Mouse (Mus musculus): ENCODE data around the gene Gm7879. TPM values are rescaled to one million over a fixed set of nuclear protein-coding genes. Genes with fewer than 3 reads are reported as not detected.
"Not testable (repeated sequence)": the region's sequence is repeated elsewhere in the genome, so short reads cannot be mapped to it uniquely, and the experiment has no call there.

Gm7879 gene
- total RNA-seq (2017) = 0.89 and 3.2 TPM in 2 replicates

DNA sequence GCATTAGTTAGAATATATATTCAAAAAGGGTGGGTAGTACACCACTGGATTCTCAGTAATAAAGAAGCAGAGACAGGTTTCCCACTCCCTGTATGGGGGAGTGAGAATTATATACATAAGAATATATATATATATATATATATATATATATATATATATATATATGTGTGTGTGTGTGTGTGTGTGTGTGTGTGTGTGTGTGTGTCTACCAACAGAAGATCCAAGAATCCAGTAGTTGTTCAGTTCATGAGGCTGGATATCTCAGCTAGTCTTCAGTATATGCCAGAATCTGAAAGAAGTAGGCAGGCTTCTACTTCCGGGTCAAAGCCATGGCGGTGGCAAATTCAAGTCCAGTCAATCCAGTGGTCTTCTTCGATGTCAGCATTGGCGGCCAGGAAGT, at the start of gene Gm7879:
Gene Gm7879, plus strand, starts transcription at position 301 of the 400 bp plus-strand sequence.
- not testable (repeated sequence) for ATAC-seq (replicated peaks in 1 of 2; ENCODE audit: insufficient read depth in 1 of 2, low FRiP score in 2 of 2, low TSS enrichment in 1 of 2, low read depth in 1 of 2, poor library complexity in 2 of 2, severe bottlenecking in 2 of 2)

DNA sequence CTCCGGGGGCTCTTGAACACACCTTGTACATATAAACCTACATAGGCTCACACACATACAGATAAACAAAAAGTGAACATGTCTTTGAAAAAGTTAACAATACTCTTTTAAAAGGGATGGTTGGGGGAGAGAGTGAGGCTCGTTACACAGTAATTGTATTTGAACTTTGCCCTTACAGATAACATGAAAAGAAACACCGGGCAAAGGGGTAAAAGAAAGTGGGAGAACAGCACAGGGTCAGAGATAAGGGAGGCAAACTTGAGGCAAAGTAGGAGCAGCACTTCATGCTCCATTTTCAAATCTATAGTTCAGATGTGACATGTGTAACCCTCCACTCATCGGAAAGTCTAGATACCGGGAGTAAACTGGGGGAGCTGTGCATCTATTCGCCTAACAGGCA, 49.3 kb upstream of the Gm7879 start:
- no peak for ATAC-seq (replicated peaks in 1 of 2; ENCODE audit: insufficient read depth in 1 of 2, low FRiP score in 2 of 2, low TSS enrichment in 1 of 2, low read depth in 1 of 2, poor library complexity in 2 of 2, severe bottlenecking in 2 of 2)

DNA sequence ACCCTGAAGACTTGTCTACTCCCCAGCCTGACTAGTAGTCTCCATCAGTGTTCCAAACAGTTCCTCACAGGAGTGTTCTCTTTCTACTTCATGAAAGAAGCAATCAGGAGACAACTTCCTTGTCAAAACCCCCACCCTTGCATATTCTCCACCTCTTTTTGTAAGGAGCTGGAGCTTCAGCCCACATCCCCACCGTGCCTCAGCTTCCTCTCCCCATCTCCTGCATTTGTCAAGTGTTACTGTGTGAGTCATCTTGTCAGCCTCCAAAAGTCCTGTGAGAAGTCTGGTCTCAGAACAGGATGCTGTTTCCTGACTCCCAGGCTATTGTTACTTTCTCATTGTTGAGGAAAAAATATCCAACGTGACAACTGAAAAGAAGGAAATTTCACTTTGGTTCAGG, 47.6 kb upstream of the Gm7879 start:
- no peak for ATAC-seq (replicated peaks in 1 of 2; ENCODE audit: insufficient read depth in 1 of 2, low FRiP score in 2 of 2, low TSS enrichment in 1 of 2, low read depth in 1 of 2, poor library complexity in 2 of 2, severe bottlenecking in 2 of 2)

DNA sequence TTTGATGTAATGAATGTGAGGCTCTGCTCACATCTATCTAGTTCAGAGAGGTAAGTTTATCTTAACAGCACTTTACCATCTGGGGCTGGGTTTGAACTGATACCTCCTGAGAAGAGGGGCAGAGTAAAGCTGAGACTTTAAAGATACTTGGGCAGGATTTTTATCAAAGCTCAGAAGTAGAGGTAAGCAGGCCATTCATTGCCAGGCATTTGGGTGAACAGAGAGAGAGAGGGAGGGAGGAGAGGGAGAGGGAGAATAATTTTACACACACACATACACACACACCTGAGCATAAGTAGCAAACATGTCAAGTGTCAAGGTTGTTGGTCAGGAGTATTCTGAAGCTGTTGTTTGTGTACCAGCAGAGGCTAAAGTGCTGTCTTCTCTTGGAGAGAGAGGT, 44.7 kb upstream of the Gm7879 start, which contains the start of gene Cd38:
Gene Cd38, plus strand, starts transcription at position 301 of the 400 bp plus-strand sequence.
- ATAC-seq (replicated peaks in 1 of 2; ENCODE audit: insufficient read depth in 1 of 2, low FRiP score in 2 of 2, low TSS enrichment in 1 of 2, low read depth in 1 of 2, poor library complexity in 2 of 2, severe bottlenecking in 2 of 2) = no peak

DNA sequence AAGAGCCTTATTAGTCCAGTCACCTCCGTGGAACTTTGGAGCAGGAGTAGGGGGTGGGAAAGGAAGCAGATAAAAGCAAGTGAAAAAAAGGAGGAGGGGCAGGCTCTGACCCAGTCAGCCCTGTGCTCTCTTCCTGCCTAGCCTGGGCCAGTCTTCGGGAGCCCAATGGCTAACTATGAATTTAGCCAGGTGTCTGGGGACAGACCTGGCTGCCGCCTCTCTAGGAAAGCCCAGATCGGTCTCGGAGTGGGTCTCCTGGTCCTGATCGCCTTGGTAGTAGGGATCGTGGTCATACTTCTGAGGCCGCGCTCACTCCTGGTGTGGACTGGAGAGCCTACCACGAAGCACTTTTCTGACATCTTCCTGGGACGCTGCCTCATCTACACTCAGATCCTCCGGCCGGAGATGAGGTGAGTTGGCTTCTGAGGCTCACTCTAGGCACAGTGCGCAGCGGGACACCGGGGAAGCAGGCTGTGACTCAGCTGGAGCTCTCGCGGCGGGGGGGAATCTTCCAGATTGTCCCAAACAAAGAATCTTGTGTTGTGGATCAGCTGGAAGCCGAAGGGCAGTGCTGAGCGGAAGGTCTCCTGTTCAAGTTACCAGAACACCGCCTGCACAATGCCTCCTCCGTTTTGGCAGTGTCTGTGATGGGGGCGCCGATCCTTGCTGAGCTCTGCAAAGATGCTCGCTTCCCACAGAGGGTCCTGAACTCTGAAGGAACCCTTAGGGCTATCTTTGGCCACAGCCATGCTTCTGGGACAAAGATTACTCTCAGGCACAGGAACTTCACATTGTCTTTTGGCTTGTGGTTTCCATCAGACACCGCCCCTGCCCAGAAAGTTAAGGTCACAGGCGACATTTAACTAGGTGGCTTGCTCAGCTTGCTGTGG, 44.0 kb upstream of the Gm7879 start:
- peak; percentile 44 to 67 for ATAC-seq (replicated peaks in 1 of 2; ENCODE audit: insufficient read depth in 1 of 2, low FRiP score in 2 of 2, low TSS enrichment in 1 of 2, low read depth in 1 of 2, poor library complexity in 2 of 2, severe bottlenecking in 2 of 2)

DNA sequence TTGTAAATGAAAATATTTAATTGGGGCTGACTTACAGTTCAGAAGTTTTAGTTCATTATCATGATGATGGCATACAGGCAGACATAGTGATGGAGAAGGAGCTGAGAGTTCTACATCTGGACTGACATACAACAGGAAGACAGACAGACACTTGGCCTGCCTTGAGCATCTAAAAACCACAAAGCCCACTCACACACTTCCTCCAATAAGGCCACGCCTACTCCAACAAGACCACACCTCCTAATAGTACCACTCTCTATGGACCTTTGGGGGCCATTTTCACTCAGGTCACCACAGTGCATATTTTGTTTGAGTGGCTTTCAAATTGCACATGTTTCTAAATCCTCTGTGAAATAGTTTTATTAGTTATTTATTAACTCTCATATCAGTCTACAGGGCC, 41.1 kb upstream of the Gm7879 start:
- peak in 1 of 2 experiments; percentile 34; a peak in 1 of 4 replicates for ATAC-seq (replicated peaks in 1 of 2; ENCODE audit: insufficient read depth in 1 of 2, low FRiP score in 2 of 2, low TSS enrichment in 1 of 2, low read depth in 1 of 2, poor library complexity in 2 of 2, severe bottlenecking in 2 of 2)

DNA sequence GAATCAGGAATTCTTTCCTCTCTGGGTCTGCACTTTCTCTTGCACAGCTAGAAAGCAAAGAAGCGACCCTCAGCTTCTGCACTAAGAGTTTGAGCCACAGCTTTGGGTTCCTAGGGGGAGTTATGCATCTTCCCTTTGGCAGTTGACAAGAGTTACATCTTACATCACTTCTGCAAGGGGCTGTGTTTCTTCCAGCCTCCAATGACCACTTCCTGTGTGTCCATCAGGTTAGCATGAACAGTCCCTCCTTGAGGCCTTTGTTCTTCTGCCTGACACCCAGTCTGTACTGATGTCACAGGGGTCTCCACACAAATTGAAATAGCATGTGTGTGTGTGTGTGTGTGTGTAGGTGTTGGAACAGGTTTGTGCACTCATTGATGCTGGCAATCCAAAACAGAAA, 40.3 kb upstream of the Gm7879 start:
- no peak; a peak in 1 of 4 replicates for ATAC-seq (replicated peaks in 1 of 2; ENCODE audit: insufficient read depth in 1 of 2, low FRiP score in 2 of 2, low TSS enrichment in 1 of 2, low read depth in 1 of 2, poor library complexity in 2 of 2, severe bottlenecking in 2 of 2)

DNA sequence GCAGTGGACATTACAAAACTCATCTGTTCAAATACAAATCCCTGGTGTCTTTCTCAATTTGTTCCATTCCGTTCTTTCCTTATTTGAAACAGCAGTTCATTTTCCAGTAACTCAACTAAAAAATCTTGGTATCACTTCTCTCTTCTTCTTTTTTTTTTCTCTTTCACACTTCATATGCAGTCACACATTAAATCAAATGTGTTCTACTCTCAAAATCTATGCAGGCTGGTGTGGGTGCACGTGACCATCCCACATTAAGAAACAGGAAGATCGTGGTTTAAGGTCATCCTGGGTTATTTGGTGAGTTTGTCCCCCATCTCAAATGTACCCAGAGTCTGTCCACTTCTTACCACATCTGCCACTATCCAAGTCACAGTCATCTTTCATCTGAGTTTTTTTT, 30.9 kb upstream of the Gm7879 start:
- ATAC-seq (replicated peaks in 1 of 2; ENCODE audit: insufficient read depth in 1 of 2, low FRiP score in 2 of 2, low TSS enrichment in 1 of 2, low read depth in 1 of 2, poor library complexity in 2 of 2, severe bottlenecking in 2 of 2) = peak; percentile 56 to 62

DNA sequence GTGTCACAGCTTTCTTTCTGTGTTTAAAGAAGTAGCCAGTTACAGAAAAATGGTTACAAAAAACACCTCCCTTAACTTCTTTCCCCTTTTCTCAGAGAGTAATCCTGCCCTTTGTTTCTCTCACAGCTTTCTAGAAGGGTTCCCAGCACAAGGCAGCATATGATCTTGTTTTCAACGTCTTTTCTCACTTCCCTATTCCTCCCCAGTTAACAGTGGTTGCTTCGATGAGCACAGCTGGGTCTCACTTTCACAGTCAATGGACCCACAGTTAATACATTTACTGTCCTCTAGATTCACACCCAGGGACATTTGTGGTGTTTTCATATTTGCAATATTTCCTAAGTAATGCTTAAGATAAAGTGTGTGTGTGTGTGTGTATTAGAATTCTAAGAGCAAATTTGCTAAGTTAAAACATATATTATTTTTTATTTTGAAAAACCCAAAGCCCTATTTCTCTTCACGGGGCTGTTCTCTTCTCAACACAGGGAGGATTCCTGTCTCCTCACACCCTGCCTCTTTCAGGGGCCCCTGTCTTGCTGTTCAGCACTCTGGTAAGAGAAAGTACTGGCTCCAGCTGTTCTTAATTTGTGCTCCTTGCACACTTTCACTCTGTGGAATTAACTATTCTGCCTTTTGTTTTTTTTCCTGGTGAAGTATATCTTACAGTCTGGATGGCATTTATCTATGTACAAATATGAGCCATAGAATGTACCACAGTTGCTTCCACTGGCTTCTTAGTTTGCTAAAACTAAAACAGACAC, 27.7 kb upstream of the Gm7879 start:
- peak; percentile 58 to 71; a peak in 3 of 4 replicates for ATAC-seq (replicated peaks in 1 of 2; ENCODE audit: insufficient read depth in 1 of 2, low FRiP score in 2 of 2, low TSS enrichment in 1 of 2, low read depth in 1 of 2, poor library complexity in 2 of 2, severe bottlenecking in 2 of 2)

DNA sequence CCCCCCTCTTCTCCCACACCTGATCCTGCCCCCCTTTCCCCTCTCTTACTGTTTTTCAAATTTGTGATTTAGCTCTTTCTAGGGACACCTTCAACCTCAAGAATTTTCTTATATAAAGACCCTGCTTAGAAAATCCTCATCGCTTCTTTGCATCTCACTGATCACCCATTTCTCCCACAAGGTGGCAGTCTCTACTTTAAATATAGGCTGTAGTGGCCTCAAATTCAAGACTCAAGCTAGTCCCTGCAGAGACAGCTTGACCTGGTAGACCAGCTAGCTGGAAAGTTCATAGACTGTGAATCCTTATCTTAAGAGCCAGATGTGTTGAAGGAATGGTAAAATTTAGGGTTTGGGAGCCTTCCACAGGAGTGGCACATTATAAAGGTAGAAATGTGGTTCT, 20.6 kb upstream of the Gm7879 start:
- peak; percentile 72 to 81 for ATAC-seq (replicated peaks in 1 of 2; ENCODE audit: insufficient read depth in 1 of 2, low FRiP score in 2 of 2, low TSS enrichment in 1 of 2, low read depth in 1 of 2, poor library complexity in 2 of 2, severe bottlenecking in 2 of 2)

DNA sequence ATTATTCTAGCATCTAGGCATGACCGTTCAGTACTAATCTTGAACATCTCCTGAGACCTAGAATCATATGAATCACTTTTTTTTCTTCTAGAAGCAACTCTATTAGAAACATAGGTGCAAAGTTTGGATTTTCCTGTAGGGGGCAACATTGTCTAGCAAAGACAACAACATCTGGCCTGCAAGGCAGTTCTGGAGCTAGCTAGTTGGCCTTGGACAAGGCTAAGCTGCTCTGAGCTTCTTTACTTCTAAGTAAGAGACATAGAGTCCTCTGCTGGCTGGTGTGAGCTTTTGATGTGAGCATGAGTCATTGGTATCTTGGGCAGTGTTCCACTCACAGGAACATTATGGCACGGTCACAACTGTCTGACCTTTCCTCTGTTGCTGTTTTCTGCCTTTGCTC, 18.8 kb upstream of the Gm7879 start:
- peak in 1 of 2 experiments; percentile 71; a peak in 3 of 4 replicates for ATAC-seq (replicated peaks in 1 of 2; ENCODE audit: insufficient read depth in 1 of 2, low FRiP score in 2 of 2, low TSS enrichment in 1 of 2, low read depth in 1 of 2, poor library complexity in 2 of 2, severe bottlenecking in 2 of 2)

DNA sequence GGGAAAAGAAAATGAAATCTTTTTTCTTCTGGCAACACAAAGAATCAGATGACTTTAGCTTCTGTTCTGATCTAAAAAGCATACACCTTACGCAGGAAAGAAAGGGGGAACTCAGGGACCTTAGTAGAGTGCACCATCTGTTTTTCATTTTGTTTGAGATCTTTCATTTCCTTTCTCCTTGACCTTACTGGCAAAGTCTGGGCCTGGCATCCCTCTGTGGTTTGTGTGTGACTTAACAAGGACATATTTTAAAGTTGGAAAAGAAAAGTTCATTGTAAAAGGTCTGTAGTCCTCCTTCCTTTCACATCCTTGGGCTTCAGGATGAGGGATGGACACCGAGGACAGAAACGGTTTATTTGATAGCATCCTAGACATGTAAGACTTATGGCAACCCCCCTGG, 17.0 kb upstream of the Gm7879 start:
- no peak for ATAC-seq (replicated peaks in 1 of 2; ENCODE audit: insufficient read depth in 1 of 2, low FRiP score in 2 of 2, low TSS enrichment in 1 of 2, low read depth in 1 of 2, poor library complexity in 2 of 2, severe bottlenecking in 2 of 2)

DNA sequence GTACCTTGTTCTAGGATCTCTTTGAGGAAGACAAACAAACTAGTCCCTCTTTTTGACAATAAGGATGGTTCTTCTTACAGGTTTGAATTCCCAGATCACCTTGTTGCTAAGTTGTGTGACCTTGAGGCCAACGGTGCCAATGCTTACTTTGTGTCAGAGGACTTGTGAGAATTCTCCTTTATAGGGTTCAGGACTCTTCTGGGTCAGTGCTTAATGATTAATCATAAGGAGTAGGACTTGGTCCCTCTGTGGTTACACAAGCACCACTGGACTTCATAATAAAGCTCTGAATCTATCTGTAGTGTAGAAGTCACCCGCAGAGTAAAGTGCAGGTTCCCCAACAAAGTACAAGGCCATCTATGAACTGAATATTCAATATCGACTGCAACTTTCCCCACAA, 8.3 kb upstream of the Gm7879 start:
- no peak for ATAC-seq (replicated peaks in 1 of 2; ENCODE audit: insufficient read depth in 1 of 2, low FRiP score in 2 of 2, low TSS enrichment in 1 of 2, low read depth in 1 of 2, poor library complexity in 2 of 2, severe bottlenecking in 2 of 2)

DNA sequence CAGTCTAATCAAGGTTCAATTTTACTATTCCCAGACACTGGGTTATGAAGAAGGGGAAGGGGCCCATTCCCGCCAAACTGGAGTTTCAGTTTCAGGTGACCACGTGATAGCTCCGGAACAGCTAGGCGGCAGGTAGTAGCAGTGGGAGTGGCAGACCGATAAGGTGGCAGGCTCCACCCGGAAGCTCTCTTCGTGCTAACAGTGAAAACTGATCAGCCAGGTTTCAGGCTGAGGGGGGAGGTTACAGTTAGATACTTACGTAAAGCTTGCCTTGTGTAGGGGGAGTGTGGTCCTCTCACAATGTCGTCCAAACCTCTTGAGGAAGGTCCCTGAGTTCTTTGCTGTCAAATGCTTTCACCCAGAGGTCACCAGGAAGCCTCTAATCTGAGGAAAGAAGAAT, 3.7 kb upstream of the Gm7879 start:
- no peak for ATAC-seq (replicated peaks in 1 of 2; ENCODE audit: insufficient read depth in 1 of 2, low FRiP score in 2 of 2, low TSS enrichment in 1 of 2, low read depth in 1 of 2, poor library complexity in 2 of 2, severe bottlenecking in 2 of 2)

DNA sequence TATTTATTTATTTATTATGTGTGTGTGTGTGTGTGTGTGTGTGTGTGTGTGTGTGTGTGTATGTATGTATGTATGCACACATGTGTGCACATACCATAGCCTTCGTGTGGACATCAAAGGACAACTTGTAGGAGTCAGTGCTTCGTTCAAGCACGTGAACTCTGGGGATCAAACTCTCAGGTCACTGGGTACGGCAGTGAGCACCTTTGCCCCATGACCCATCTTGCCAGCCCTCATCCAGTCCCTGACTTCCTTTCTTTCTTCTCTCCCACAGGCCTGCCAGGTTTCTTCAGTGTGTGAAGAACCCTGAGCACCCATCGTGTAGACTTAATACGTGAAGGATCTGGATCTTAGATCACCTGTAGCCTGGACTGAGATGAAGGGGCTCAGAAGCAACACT, 2.9 kb upstream of the Gm7879 start:
- ATAC-seq (replicated peaks in 1 of 2; ENCODE audit: insufficient read depth in 1 of 2, low FRiP score in 2 of 2, low TSS enrichment in 1 of 2, low read depth in 1 of 2, poor library complexity in 2 of 2, severe bottlenecking in 2 of 2) = no peak

DNA sequence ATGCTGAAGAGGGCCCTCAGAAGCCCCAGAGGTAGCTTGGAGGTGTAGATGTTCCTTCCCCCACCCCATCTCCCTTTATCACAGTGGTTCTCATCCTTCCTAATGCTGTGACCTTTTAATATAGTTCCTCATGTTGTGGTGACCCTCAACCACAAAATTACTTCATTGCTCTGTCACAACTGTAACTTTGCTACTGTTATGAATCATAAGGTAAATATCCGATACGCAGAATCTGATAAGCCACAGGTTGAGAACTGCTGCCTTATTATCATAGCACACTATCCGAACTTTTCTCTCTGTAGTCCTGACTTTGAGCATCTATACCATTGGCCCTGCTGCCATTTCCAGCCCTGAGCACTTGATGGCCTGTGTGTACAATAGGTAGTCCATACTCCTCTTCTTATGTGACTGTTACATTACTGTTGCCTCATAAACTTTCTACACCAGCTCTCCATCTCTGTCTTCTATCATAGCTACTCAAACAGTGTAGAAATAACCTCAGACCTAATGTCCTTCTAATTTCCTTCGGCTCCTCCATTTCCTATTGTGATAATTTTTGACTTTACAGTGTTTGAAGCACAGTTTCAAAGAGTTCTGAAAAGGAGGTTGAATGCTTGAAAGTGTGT, 2.4 kb downstream of the Gm7879 start:
- peak in 1 of 2 experiments; percentile 29; a peak in 1 of 4 replicates for ATAC-seq (replicated peaks in 1 of 2; ENCODE audit: insufficient read depth in 1 of 2, low FRiP score in 2 of 2, low TSS enrichment in 1 of 2, low read depth in 1 of 2, poor library complexity in 2 of 2, severe bottlenecking in 2 of 2)

DNA sequence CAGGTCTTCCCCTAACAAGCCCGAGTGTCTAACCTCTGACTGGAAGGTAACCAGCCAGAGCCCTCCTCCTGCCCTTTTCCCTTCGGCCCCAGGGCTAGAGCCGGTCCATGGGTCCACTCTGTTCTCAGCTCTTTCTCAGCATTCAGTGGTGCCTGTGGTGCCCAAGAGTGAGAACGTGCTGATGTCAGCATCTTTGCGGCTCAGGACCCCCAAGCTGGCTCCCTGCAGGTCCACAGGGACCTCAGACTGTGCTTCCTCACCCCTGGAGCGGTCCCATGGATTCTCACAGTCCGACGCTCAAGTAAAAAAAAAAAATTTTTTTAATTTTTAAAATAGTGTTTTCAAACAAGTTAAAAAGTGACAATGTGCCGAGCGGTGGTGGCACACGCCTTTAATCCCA, 8.9 kb downstream of the Gm7879 start:
- no peak for ATAC-seq (replicated peaks in 1 of 2; ENCODE audit: insufficient read depth in 1 of 2, low FRiP score in 2 of 2, low TSS enrichment in 1 of 2, low read depth in 1 of 2, poor library complexity in 2 of 2, severe bottlenecking in 2 of 2)

DNA sequence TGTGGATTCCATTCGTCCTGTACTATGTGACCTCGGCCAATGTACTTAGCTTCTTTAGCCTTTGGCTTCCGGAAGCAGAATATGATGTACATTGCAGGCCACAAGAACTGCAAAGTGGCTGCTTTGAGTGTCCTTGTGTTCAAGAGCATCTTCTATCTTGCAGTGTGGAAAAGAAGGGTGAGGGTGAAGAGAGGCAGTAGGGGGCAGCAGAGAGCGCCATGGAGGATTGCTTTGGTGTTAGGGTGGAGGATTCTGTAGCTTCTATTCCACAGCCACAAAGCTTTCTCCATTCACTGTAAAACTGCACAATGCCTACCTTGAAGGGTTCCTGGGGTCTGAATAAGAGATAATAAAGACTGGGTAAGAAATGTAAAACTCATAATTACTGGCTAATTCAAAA, 11.0 kb downstream of the Gm7879 start:
- peak; percentile 67 to 81 for ATAC-seq (replicated peaks in 1 of 2; ENCODE audit: insufficient read depth in 1 of 2, low FRiP score in 2 of 2, low TSS enrichment in 1 of 2, low read depth in 1 of 2, poor library complexity in 2 of 2, severe bottlenecking in 2 of 2)

All from hematopoietic stem cell, adult 5-6 weeks (primary cell).